Mouse (Mus musculus) forebrain, embryonic 14.5 days (tissue): ENCODE measurements at regions not wholly inside any gene's neighbourhood (a gene's known extent, or its start where the extent isn't known, plus 50 kb on each side); places are given as distances from the start of the nearest gene placed in this dataset.
"Not testable (repeated sequence)": the region's sequence is repeated elsewhere in the genome, so short reads cannot be mapped to it uniquely, and the experiment has no call there.

ENCODE experiments used
- ATAC-seq: fragments of 200-750 bp; cut with Nextera tagmentation; 2 replicates; pipeline ENCODE4 v1.8.0; 2017; ENCODE audit warnings: mild to moderate bottlenecking, moderate library complexity
- DNase-seq: peaks from one replicate; pipeline ENCODE4 v3.0.0-alpha.2; 2015; ENCODE audit warnings: low spot score
- H3K27ac ChIP-seq: fragments of 300-500 bp; sonication (generic); 2 replicates; pipeline ENCODE4 v1.5.1; 2014; ENCODE audit warnings: low read depth, mild to moderate bottlenecking, control low read depth, low read length, moderate library complexity
- H3K27me3 ChIP-seq: fragments of 300-500 bp; sonication (generic); replicated peaks from 2 replicates; pipeline ENCODE4 v1.6.1; 2014; ENCODE audit warnings: low read length, control low read depth, mixed read lengths; ENCODE audit not compliant: control insufficient read depth, insufficient read depth
- H3K36me3 ChIP-seq: fragments of 300-500 bp; sonication (generic); 2 replicates; pipeline ENCODE4 v1.6.1; 2014; ENCODE audit warnings: low read length, control low read depth; ENCODE audit not compliant: control insufficient read depth, insufficient read depth
- H3K4me1 ChIP-seq: fragments of 300-500 bp; sonication (generic); 2 replicates; pipeline ENCODE4 v1.6.1; 2014; ENCODE audit warnings: antibody characterized with exemption, low read length, control low read depth; ENCODE audit not compliant: control insufficient read depth, insufficient read depth
- H3K4me2 ChIP-seq: fragments of 300-500 bp; sonication (generic); 2 replicates; pipeline ENCODE4 v1.6.1; 2014; ENCODE audit warnings: mild to moderate bottlenecking, control low read depth, low read length
- H3K4me3 ChIP-seq: fragments of 300-500 bp; sonication (generic); 2 replicates; pipeline ENCODE4 v1.5.1; 2014; ENCODE audit warnings: low read depth, low read length, control low read depth
- H3K9ac ChIP-seq: fragments of 300-500 bp; sonication (generic); 2 replicates; pipeline ENCODE4 v1.6.1; 2014; ENCODE audit warnings: mild to moderate bottlenecking, low read length, control low read depth, moderate library complexity
- H3K9me3 ChIP-seq: fragments of 300-500 bp; sonication (generic); replicated peaks from 2 replicates; pipeline ENCODE4 v1.6.1; 2016; ENCODE audit warnings: low read length, control low read depth, mixed read lengths; ENCODE audit not compliant: control insufficient read depth
- WGBS: fragments of 180-500 bp; shearing (Covaris S2); extraction: QIAGEN DNeasy Blood & Tissue Kit; methylation state at CpG from one replicate; pipeline ENCODE4 v1.1.7; 2014; 5-methylcytosine and 5-hydroxymethylcytosine counted together

DNA sequence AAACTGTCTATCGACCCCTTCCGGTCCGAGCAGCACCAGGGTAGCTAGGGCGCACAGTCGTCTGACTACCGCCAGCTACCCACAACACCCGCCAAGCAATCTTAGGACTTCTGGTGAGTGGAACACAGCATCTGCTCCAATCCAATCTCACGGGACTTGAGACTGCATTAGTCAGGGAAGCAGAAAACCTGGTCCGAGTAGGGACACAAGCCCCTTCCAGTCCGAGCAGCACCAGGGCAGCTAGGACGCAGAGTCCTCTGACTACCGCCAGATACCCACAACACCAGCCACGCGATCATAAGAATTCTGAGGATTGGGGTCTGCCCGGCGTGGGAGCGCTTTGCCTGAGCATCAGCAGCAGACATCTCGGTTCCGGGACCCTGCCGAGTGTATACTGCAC lies 79.6 kb downstream of the Gm10715 start:
- DNase-seq, H3K4me2 ChIP-seq, H3K4me1 ChIP-seq, H3K4me3 ChIP-seq, H3K9me3 ChIP-seq, H3K36me3 ChIP-seq, H3K9ac ChIP-seq, H3K27me3 ChIP-seq, H3K27ac ChIP-seq, ATAC-seq: not testable (repeated sequence)
- WGBS: 91% methylated on average over 20 of the region's 20 CpGs

GRCm38 (mm10) chr9:3161181-3161580 lies 124.5 kb downstream of the Gm10715 start:
- Histone ChIP-seq H3K27ac (no peak overlapping the region), H3K36me3 (no peaks in the 10 kb centered on the region), H3K9me3 (peaks cover 25% of the 10 kb centered on the region; the same call in 1 of the 2 replicates), H3K4me2 (no peak overlapping the region), H3K9ac (no peak overlapping the region), H3K4me1 (no peaks in the 10 kb centered on the region), H3K4me3 (no peak overlapping the region), H3K27me3 (no peaks in the 10 kb centered on the region)
- ATAC-seq: no peak
- DNase-seq: no peak

- H3K27me3 ChIP-seq: no peaks in the 10 kb centered on the region
- H3K9ac ChIP-seq: no peak overlapping the region
- H3K4me1 ChIP-seq: no peaks in the 10 kb centered on the region
- peaks cover 26% of the 10 kb centered on the region; the same call in 1 of the 2 replicates for H3K9me3 ChIP-seq
- H3K36me3 ChIP-seq: no peaks in the 10 kb centered on the region
- no peak for ATAC-seq
- no peak overlapping the region for H3K27ac ChIP-seq
- DNase-seq: no peak
- no peak overlapping the region for H3K4me3 ChIP-seq
- no peak overlapping the region for H3K4me2 ChIP-seq
These were observed 147.7 kb downstream of the Gm10715 start for GRCm38 (mm10) chr9:3184343-3184742.

DNA sequence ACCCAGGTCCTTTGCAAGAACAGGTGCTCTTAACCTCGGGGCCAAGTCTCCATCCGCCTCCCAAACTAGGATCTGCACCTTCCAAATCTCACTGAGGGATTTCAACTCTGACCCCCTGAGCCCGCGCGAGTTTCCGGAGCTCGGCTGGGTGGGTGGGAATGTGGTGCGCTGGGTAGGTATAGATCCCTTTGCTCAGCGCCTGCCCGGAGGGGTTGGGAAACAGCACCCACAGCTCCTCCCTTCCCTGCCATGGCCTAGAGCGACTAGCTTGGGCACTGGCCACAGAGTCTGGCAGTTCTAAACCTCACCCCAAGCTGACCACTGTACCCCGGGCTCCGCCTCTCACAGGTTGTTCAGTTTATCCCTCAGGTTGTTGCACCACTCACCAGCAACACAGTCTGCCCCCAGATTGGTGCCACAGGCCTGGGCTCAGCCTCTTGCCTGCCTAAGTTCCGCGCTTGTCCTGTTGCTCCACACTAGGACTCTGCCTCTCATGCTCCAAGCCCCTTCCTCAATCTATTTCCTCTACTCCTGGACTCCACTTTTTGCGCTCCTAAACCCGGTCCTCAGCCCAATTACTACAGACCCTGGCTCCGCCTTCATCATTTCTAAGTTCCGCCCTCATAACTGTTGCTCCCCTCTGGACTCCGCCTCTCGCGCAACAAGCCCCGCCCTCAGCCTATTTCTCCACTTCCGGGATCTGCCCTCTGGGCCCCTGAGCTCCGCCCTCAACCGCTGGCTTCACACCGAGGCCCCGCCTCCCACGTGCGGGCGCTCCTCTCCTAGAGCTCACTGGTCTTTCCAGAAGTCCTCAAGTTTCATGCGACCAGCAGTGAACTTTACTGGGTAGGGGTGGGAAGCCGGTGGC lies 135.6 kb upstream of the Alkbh8 start:
- no peak for ATAC-seq
- H3K27me3 ChIP-seq: no peaks in the 10 kb centered on the region
- H3K36me3 ChIP-seq: no peaks in the 10 kb centered on the region
- H3K9me3 ChIP-seq: peaks cover 8% of the 10 kb centered on the region; the same call in 1 of the 2 replicates
- no peak overlapping the region for H3K9ac ChIP-seq
- H3K4me3 ChIP-seq: no peak overlapping the region
- DNase-seq: no peak
- WGBS: 49% methylated on average over 33 of the region's 33 CpGs
- no peak overlapping the region for H3K4me2 ChIP-seq
- no peak overlapping the region for H3K27ac ChIP-seq
- no peaks in the 10 kb centered on the region for H3K4me1 ChIP-seq

- H3K9ac ChIP-seq, H3K4me3 ChIP-seq, H3K36me3 ChIP-seq, H3K27me3 ChIP-seq, H3K27ac ChIP-seq, H3K4me2 ChIP-seq, H3K9me3 ChIP-seq, ATAC-seq, DNase-seq, H3K4me1 ChIP-seq: not testable (repeated sequence)
- 66% methylated on average over 16 of the region's 16 CpGs for WGBS
These were observed 135.0 kb upstream of the Alkbh8 start for GRCm38 (mm10) chr9:3200019-3200347.

GRCm38 (mm10) chr9:3208120-3208519 lies 126.8 kb upstream of the Alkbh8 start:
- 93% methylated on average over 1 of the region's 1 CpGs for WGBS
- not testable (repeated sequence) for H3K4me2 ChIP-seq, H3K9me3 ChIP-seq

GRCm38 (mm10) chr9:3258396-3259300 lies 76.3 kb upstream of the Alkbh8 start:
- WGBS: 66% methylated on average over 10 of the region's 10 CpGs
- Histone ChIP-seq H3K4me2 (no peak overlapping the region), H3K4me3 (no peak overlapping the region), H3K9me3 (peaks cover 12% of the 10 kb centered on the region), H3K27ac (no peak overlapping the region), H3K9ac (no peak overlapping the region), H3K27me3 (peaks cover 3% of the 10 kb centered on the region; the same call in 1 of the 2 replicates), H3K4me1 (no peaks in the 10 kb centered on the region), H3K36me3 (no peaks in the 10 kb centered on the region)
- ATAC-seq: peak; percentile 99
- DNase-seq: peak; percentile 90

More at GRCm38 (mm10) chr9:3208120-3208519, 126.8 kb upstream of the Alkbh8 start:
- not testable (repeated sequence) for H3K36me3 ChIP-seq, DNase-seq, H3K9ac ChIP-seq, H3K27ac ChIP-seq, H3K4me1 ChIP-seq, H3K27me3 ChIP-seq, ATAC-seq, H3K4me3 ChIP-seq

GRCm38 (mm10) chr9:3260181-3260580 lies 74.8 kb upstream of the Alkbh8 start:
- Histone ChIP-seq H3K27me3 (peaks cover 3% of the 10 kb centered on the region; the same call in 1 of the 2 replicates), H3K4me3 (no peak overlapping the region), H3K27ac (no peak overlapping the region), H3K4me2 (no peak overlapping the region), H3K4me1 (no peaks in the 10 kb centered on the region), H3K9me3 (peaks cover 12% of the 10 kb centered on the region), H3K9ac (no peak overlapping the region), H3K36me3 (no peaks in the 10 kb centered on the region)
- 72% methylated on average over 5 of the region's 5 CpGs for WGBS
- DNase-seq (no peak), ATAC-seq (no peak)

- Histone ChIP-seq H3K4me1 (no peaks in the 10 kb centered on the region), H3K27ac (no peak overlapping the region), H3K9ac (no peak overlapping the region), H3K36me3 (no peaks in the 10 kb centered on the region), H3K27me3 (peaks cover 3% of the 10 kb centered on the region; the same call in 1 of the 2 replicates), H3K4me2 (no peak overlapping the region), H3K4me3 (no peak overlapping the region), H3K9me3 (peaks cover 14% of the 10 kb centered on the region)
- ATAC-seq: no peak
- no peak for DNase-seq
- 84% methylated on average over 2 of the region's 2 CpGs for WGBS
These were observed 74.1 kb upstream of the Alkbh8 start for GRCm38 (mm10) chr9:3260860-3261259.
